Mouse (Mus musculus) lung, postnatal 0 days (tissue): ENCODE data around the gene Tle3.

Experiments used
- CTCF ChIP-seq: IDR thresholded peaks from 2 replicates; pipeline ENCODE4 v1.5.1; 2016; ENCODE audit warnings: antibody characterized with exemption, mild to moderate bottlenecking
- EP300 ChIP-seq: IDR thresholded peaks from 2 replicates; pipeline ENCODE4 v1.6.1; 2016; ENCODE audit warnings: antibody characterized with exemption, mild to moderate bottlenecking, control low read depth

DNA sequence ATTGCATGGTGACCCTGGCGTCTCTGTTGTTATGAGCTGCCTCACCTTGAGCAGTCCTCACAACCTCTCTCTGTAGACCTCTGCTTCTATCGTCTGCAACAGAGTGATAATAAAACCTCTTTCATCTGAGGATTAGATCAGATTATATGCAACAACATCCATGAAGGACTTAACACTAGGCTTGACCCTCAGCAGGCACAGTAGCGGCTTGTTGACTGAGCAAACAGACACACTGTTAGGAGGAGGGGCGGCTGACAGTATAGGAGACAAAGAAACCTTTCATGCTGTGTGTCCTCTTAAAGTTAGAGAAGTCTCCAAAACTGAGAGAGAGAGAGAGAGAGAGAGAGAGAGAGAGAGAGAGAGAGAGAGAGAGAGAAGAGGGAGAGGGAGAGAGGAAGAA, 89.7 kb downstream of the Tle3 start:
- no peak for TF ChIP-seq EP300
- TF ChIP-seq CTCF, result no peak
